Mouse (Mus musculus): ENCODE measurements at regions not wholly inside any gene's neighbourhood (a gene's known extent, or its start where the extent isn't known, plus 50 kb on each side); places are given as distances from the start of the nearest gene placed in this dataset.

DNA sequence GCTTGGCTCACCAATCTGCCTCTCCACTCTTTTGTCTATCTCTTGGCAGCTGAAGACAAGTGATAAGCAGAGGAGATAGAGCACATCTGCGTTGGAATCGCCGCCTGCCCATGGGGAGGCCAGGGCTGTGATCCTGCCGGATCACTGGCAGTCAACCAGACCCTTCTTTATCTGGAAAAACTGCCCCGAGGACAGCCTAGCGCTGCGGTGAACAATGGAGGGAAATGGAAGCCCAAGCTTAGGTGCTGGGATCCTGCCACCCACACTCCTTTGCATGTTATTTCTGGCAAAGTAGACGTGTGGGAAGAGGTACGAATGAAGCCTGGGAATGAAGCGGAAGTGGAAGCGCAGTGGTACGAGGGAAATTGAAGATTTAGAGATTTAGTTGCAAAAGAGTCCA lies 112.8 kb downstream of the Rassf10 start:
- TF ChIP-seq POLR2A (IDR thresholded peaks at IDR 0.05; ENCODE audit: insufficient read depth, low read depth, low read length), result no peak
- TF ChIP-seq CTCF (IDR thresholded peaks at IDR 0.05; ENCODE audit: insufficient read depth, low read depth, low read length), result no peak

All from olfactory bulb, adult 2 months (tissue).